Mouse (Mus musculus) kidney, postnatal 4 days (tissue): ENCODE measurements at regions not wholly inside any gene's neighbourhood (a gene's known extent, or its start where the extent isn't known, plus 50 kb on each side); places are given as distances from the start of the nearest gene placed in this dataset.

Experiments
- DNase-seq, 2 experiments: peaks; one replicate each; pipeline ENCODE4 v3.0.0; 2021; ENCODE audit warnings: mixed read lengths in 2 of 2

DNA sequence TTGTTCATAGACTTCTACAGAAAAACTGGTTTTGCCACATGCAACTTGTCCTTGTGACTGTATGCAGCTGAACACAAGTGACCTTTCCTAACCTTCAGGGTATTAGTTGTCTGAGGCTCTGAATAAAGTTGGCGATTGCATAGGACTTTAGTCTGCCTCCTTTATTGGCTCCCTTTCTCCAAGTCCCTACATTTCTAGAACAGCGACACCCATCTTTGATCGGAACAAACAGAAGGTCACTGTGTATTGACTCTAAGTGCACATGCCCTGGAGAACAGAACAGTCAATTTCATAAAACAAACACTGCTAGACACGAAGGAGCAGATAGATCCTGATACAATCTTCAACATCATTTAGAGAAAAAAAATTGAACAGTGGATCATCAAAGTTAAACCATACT, 60.2 kb upstream of the Rbms3 start:
- no peak for DNase-seq
